Mouse (Mus musculus) heart, postnatal 0 days (tissue): ENCODE results near the gene Cd177.
"Not testable (repeated sequence)": the region's sequence is repeated elsewhere in the genome, so short reads cannot be mapped to it uniquely, and the experiment has no call there.

Experiments used
- CTCF ChIP-seq: IDR thresholded peaks from 2 replicates; pipeline ENCODE4 v1.5.1; 2016; ENCODE audit warnings: antibody characterized with exemption, control low read depth, low read depth
- EP300 ChIP-seq: IDR thresholded peaks from 2 replicates; pipeline ENCODE4 v1.6.1; 2016; ENCODE audit warnings: antibody characterized with exemption, low read depth

DNA sequence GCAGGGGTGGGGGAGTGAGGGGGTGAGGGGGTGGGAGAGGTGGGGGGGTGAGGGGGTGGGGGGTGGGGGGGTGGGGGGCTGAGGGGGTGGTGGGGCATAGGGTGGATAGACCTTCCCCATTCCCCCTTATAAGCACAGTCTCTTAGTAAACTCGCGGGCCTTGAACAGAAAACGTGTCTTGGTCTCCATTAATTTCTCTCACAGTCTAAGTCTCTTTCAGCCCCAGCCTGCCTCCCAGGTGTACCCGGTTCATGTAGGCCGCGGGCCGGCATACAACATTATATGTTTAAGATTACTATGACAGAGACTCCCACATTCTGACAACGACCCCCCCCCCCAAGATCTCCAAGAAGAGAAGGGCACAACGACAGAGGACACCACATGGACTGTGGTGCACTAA is 57.3 kb downstream of the Cd177 start:
- not testable (repeated sequence) for TF ChIP-seq CTCF, EP300
